Mouse (Mus musculus) hindbrain, embryonic 14.5 days (tissue): ENCODE measurements around the gene Pfdn4. TPM values are rescaled to one million over a fixed set of nuclear protein-coding genes. Genes with fewer than 3 reads are reported as not detected.

ENCODE experiments used
- ATAC-seq: fragments of 200-750 bp; cut with Nextera tagmentation; 2 replicates; pipeline ENCODE4 v1.8.0; 2017; ENCODE audit warnings: moderate number of reproducible peaks, mild to moderate bottlenecking, moderate TSS enrichment, moderate library complexity; ENCODE audit not compliant: low FRiP score
- DNase-seq: peaks from one replicate; pipeline ENCODE4 v3.0.0-alpha.2; 2015; ENCODE audit warnings: low spot score
- H3K27ac ChIP-seq: fragments of 300-500 bp; sonication (generic); 2 replicates; pipeline ENCODE4 v1.5.1; 2014; ENCODE audit warnings: mild to moderate bottlenecking, moderate library complexity
- H3K27me3 ChIP-seq: fragments of 300-500 bp; sonication (generic); 2 replicates; pipeline ENCODE4 v1.6.1; 2014; ENCODE audit warnings: mild to moderate bottlenecking, low read length, mixed read lengths; ENCODE audit not compliant: control insufficient read depth, insufficient read depth
- H3K36me3 ChIP-seq: fragments of 300-500 bp; sonication (generic); replicated peaks from 2 replicates; pipeline ENCODE4 v1.6.1; 2014; ENCODE audit not compliant: control insufficient read depth, insufficient read depth
- H3K4me1 ChIP-seq: fragments of 300-500 bp; sonication (generic); replicated peaks from 2 replicates; pipeline ENCODE4 v1.6.1; 2014; ENCODE audit warnings: antibody characterized with exemption, low read length, mixed read lengths; ENCODE audit not compliant: control insufficient read depth, insufficient read depth
- H3K4me2 ChIP-seq: fragments of 300-500 bp; sonication (generic); replicated peaks from 2 replicates; pipeline ENCODE4 v1.6.1; 2014; ENCODE audit warnings: mild to moderate bottlenecking, moderate library complexity
- H3K4me3 ChIP-seq: fragments of 300-500 bp; sonication (generic); replicated peaks from 2 replicates; pipeline ENCODE4 v1.5.1; 2014; ENCODE audit warnings: mild to moderate bottlenecking, low read length
- H3K9ac ChIP-seq: fragments of 300-500 bp; sonication (generic); 2 replicates; pipeline ENCODE4 v1.6.1; 2014
- H3K9me3 ChIP-seq: fragments of 300-500 bp; sonication (generic); 2 replicates; pipeline ENCODE4 v1.6.1; 2016; ENCODE audit warnings: low read length; ENCODE audit not compliant: control insufficient read depth
- WGBS: fragments of 180-500 bp; shearing (Covaris S2); extraction: QIAGEN DNeasy Blood & Tissue Kit; methylation state at CpG from one replicate; pipeline ENCODE4 v1.1.7; 2014; 5-methylcytosine and 5-hydroxymethylcytosine counted together
- polyA plus RNA-seq: library from polyadenylated mRNA; unstranded; fragments of >200 nt; fragmentation: Nextera tagmentation; extraction: Ambion mirVana; gene quantifications from 2 replicates; pipeline ENCODE4 v1.2.1, GENCODE M21; 2014

Pfdn4 gene
- polyA plus RNA-seq, 1 experiment from 2014 or later, result 148 TPM

- Histone ChIP-seq H3K4me1 (peaks cover 12% of the 10 kb centered on the region; the same call in 1 of the 2 replicates), H3K4me3 (no peak overlapping the region), H3K4me2 (no peak overlapping the region), H3K27ac (no peak overlapping the region), H3K27me3 (no peaks in the 10 kb centered on the region), H3K36me3 (no peaks in the 10 kb centered on the region), H3K9me3 (no peaks in the 10 kb centered on the region), H3K9ac (no peak overlapping the region)
- ATAC-seq (no peak), DNase-seq (no peak)
- WGBS, result 66% methylated on average over 7 of the region's 7 CpGs
These were observed 55.9 kb downstream of the Pfdn4 start for GRCm38 (mm10) chr2:170552088-170552487.

- DNase-seq (no peak), ATAC-seq (no peak)
- H3K36me3 ChIP-seq, result no peaks in the 10 kb centered on the region
- H3K27me3 ChIP-seq, result no peaks in the 10 kb centered on the region
- no peaks in the 10 kb centered on the region for H3K4me1 ChIP-seq
- H3K9ac ChIP-seq, result no peak overlapping the region
- no peak overlapping the region for H3K27ac ChIP-seq
- no peak overlapping the region for H3K4me3 ChIP-seq
- WGBS, result 71% methylated on average over 15 of the region's 15 CpGs
- H3K4me2 ChIP-seq, result no peak overlapping the region
- no peaks in the 10 kb centered on the region for H3K9me3 ChIP-seq
These were observed 68.0 kb downstream of the Pfdn4 start for GRCm38 (mm10) chr2:170563956-170564855.

DNA sequence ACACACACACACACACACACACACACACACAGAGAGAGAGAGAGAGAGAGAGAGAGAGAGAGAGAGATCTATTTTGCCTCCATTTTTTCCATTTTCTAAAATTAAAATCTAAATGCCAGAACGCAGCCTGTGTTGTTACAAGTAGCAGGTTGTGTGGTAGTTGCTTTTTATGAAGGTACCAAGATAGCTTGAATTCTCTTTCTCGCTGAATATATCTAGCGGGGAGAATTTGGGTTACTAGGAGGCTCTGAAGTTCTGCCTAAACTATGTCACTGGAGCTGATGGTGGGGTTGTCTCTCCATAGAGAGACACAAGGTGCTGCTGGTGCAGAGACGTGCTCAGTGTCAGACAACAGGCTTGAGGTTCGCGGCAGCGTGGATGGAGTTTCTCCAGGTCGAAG, 68.8 kb downstream of the Pfdn4 start:
- Histone ChIP-seq H3K27me3 (no peaks in the 10 kb centered on the region), H3K4me2 (no peak overlapping the region), H3K27ac (no peak overlapping the region), H3K9me3 (no peaks in the 10 kb centered on the region), H3K4me1 (no peaks in the 10 kb centered on the region), H3K4me3 (no peak overlapping the region), H3K36me3 (no peaks in the 10 kb centered on the region), H3K9ac (no peak overlapping the region)
- ATAC-seq (no peak), DNase-seq (no peak)
- WGBS, result 91% methylated on average over 8 of the region's 8 CpGs

Other genes starting within 250 kb of the Pfdn4 start
- 15.4 and 16.9 TPM in 2 replicates for gene Bcas1, start 68.6 kb upstream of the Pfdn4 start, polyA plus RNA-seq
- gene Cyp24a1, start 717 bp downstream of the Pfdn4 start, polyA plus RNA-seq, result 0.05 TPM in 2 replicates
- gene 4930470P17Rik, start 105.6 kb downstream of the Pfdn4 start, polyA plus RNA-seq, result 0.13 and 0.14 TPM in 2 replicates
- 59.1 and 60.3 TPM in 2 replicates for gene Dok5, start 235.4 kb downstream of the Pfdn4 start, polyA plus RNA-seq